Comparison of ENCODE assay signal across 12 mouse cellular contexts in the genomic region with DNA sequence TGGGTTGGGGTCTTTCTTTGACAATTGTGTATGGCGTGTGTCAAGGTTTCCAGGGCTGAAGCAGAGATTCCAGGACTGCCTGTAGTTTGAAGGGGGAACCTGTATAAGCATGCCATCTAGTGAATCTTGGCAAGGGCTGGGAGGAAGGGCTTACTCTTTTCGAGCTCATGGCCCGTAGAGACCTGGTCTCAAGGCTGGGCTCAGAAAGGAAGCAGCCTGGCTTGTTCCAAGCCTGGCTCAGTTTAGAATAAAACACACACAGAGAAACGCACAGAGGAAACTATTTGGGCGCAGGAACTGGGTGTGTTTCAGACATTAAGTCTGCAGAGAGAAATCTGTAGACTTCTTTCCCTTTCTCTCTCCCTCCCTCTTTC.
DNase-seq lines count a peak whose midpoint lies in the region; ATAC-seq and TF ChIP-seq lines count a peak whose summit lies in the region.
"Had no signal": no experiment of that assay in that cellular context is flagged by ENCODE, and none has a peak within 500 bp of the region (broad histone marks: within the 10 kb centered on the region; RNA-seq: fewer than 3 reads in every experiment).

No protein-coding gene starts in this region.

- no peak for TF ChIP-seq EP300 in stomach, postnatal 0 days (optimal IDR thresholded peaks at IDR 0.05)

- peak overlapping the region; percentile 22; the same call in 1 of the 2 replicates for H3K27ac ChIP-seq in heart, embryonic 10.5 days
- peak overlapping the region; percentile 18; the same call in 1 of the 2 replicates for H3K27ac ChIP-seq in lung, embryonic 15.5 days
- H3K27ac ChIP-seq in stomach, postnatal 0 days (replicated peaks), result peak overlapping the region; percentile 49
- H3K27ac ChIP-seq in cerebellum, adult 2 months (ENCODE audit: insufficient read depth, low read length), result no peak overlapping the region
- H3K27ac ChIP-seq: macrophage had no signal

- H3K36me3 ChIP-seq in heart, embryonic 10.5 days, result no peaks in the 10 kb centered on the region
- H3K36me3 ChIP-seq in lung, embryonic 15.5 days, result no peaks in the 10 kb centered on the region
- H3K36me3 ChIP-seq in stomach, postnatal 0 days (ENCODE audit: control insufficient read depth, insufficient read depth, low read length), result no peaks in the 10 kb centered on the region

- no peaks in the 10 kb centered on the region for H3K27me3 ChIP-seq in heart, embryonic 10.5 days (ENCODE audit: insufficient read depth, poor library complexity, severe bottlenecking)
- no peaks in the 10 kb centered on the region for H3K27me3 ChIP-seq in lung, embryonic 15.5 days
- H3K27me3 ChIP-seq in stomach, postnatal 0 days (ENCODE audit: control insufficient read depth, insufficient read depth, low read length), result no peaks in the 10 kb centered on the region
- no peaks in the 10 kb centered on the region; the same call in 1 of the 2 replicates for H3K27me3 ChIP-seq in cerebellum, adult 2 months (ENCODE audit: control insufficient read depth, insufficient read depth, low read length)

- TF ChIP-seq CTCF in stomach, postnatal 0 days (IDR thresholded peaks at IDR 0.05; ENCODE audit: low read depth), result no peak
- TF ChIP-seq CTCF in cerebellum, adult 2 months (IDR thresholded peaks at IDR 0.05; ENCODE audit: borderline replicate concordance, insufficient read depth, low read depth, low read length), result no peak

- WGBS in heart, embryonic 10.5 days, result 55% methylated on average over 5 of the region's 5 CpGs
- WGBS in lung, embryonic 15.5 days, result 50% methylated on average over 5 of the region's 5 CpGs
- WGBS in stomach, postnatal 0 days, result 34% methylated on average over 5 of the region's 5 CpGs
- 28% methylated on average over 5 of the region's 5 CpGs for WGBS in cerebellum, adult 2 months

- no peak for TF ChIP-seq POLR2A in cerebellum, adult 2 months (IDR thresholded peaks at IDR 0.05; ENCODE audit: borderline replicate concordance, insufficient read depth, low read length)

- DNase-seq in heart, embryonic 10.5 days (ENCODE audit: low spot score), result no peak
- no peak for DNase-seq in heart, postnatal 14 days
- DNase-seq in lung, postnatal 14 days, result no peak
- DNase-seq in heart, postnatal 10 days, result peak; percentile 45 to 48
- DNase-seq in stomach, postnatal 0 days (ENCODE audit: low spot score), result no peak
- no peak for DNase-seq in cerebellum, adult 2 months
- DNase-seq: adrenal gland, adult 2 months; left cerebral cortex, postnatal 4 days; thymus, postnatal 4 days had no signal

- no peak overlapping the region for H3K4me2 ChIP-seq in lung, embryonic 15.5 days
- H3K4me2 ChIP-seq in stomach, postnatal 0 days (replicated peaks; ENCODE audit: low read depth), result no peak overlapping the region; the same call in 1 of the 2 replicates

- H3K9me3 ChIP-seq in heart, embryonic 10.5 days, result no peaks in the 10 kb centered on the region
- H3K9me3 ChIP-seq in lung, embryonic 15.5 days, result no peaks in the 10 kb centered on the region; the same call in 1 of the 2 replicates
- H3K9me3 ChIP-seq in stomach, postnatal 0 days (ENCODE audit: control insufficient read depth, low read length), result peaks cover 3% of the 10 kb centered on the region; the same call in 1 of the 2 replicates

- H3K4me1 ChIP-seq in heart, embryonic 10.5 days, result peaks cover 8% of the 10 kb centered on the region; the same call in 1 of the 2 replicates
- peaks cover 10% of the 10 kb centered on the region for H3K4me1 ChIP-seq in lung, embryonic 15.5 days
- H3K4me1 ChIP-seq in stomach, postnatal 0 days (replicated peaks; ENCODE audit: control insufficient read depth, insufficient read depth), result no peaks in the 10 kb centered on the region
- H3K4me1 ChIP-seq in cerebellum, adult 2 months (ENCODE audit: control insufficient read depth, insufficient read depth, low read length), result no peaks in the 10 kb centered on the region

- ATAC-seq in lung, embryonic 15.5 days (ENCODE audit: borderline replicate concordance, extremely low read depth, low FRiP score, low TSS enrichment), result no peak
- no peak for ATAC-seq in stomach, postnatal 0 days (ENCODE audit: low FRiP score, low TSS enrichment)
- ATAC-seq: CD4-positive, CD25-positive, alpha-beta regulatory T cell, adult 4 months had no signal

- H3K9ac ChIP-seq in lung, embryonic 15.5 days, result no peak overlapping the region
- no peak overlapping the region for H3K9ac ChIP-seq in stomach, postnatal 0 days (ENCODE audit: low read length)

- no peak overlapping the region for H3K4me3 ChIP-seq in heart, embryonic 10.5 days
- H3K4me3 ChIP-seq in lung, embryonic 15.5 days, result no peak overlapping the region
- no peak overlapping the region for H3K4me3 ChIP-seq in stomach, postnatal 0 days (ENCODE audit: low read depth, low read length)
- H3K4me3 ChIP-seq in cerebellum, adult 2 months (replicated peaks; ENCODE audit: insufficient read depth, low read depth, low read length), result no peak overlapping the region

- intact Hi-C loops in heart, postnatal 14 days (cut with DNase I), result no loop called here
- intact Hi-C loops in heart, postnatal 10 days (cut with DNase I), result no loop called here

Comparison
In these comparisons a context has a peak if more than half of its experiments do, and no peak if none do; other contexts are left out.
1. DNase-seq: peak in heart, postnatal 10 days (2 of 2); none in heart, embryonic 10.5 days (single experiment), heart, postnatal 14 days (0 of 2), lung, postnatal 14 days (single experiment), stomach, postnatal 0 days (single experiment) and cerebellum, adult 2 months (0 of 2).